Mouse (Mus musculus) inflammation-experienced regulatory T-cells, adult 16 weeks (primary cell): Measurements from ENCODE around the gene E130218I03Rik. TPM values are rescaled to one million over a fixed set of nuclear protein-coding genes. Genes with fewer than 3 reads are reported as not detected.

Source experiments
- polyA plus RNA-seq: library from polyadenylated mRNA; unstranded; fragments of 100-300 nt; shearing (Covaris generic); gene quantifications from one replicate; pipeline ENCODE4 v1.2.1, GENCODE M21; 2017

Gene E130218I03Rik
- polyA plus RNA-seq = 9.3 TPM

GRCm38 (mm10) chr4:134243516-134244250, at the start of gene E130218I03Rik:
Gene E130218I03Rik, plus strand, starts transcription at chr4:134243662.

DNA sequence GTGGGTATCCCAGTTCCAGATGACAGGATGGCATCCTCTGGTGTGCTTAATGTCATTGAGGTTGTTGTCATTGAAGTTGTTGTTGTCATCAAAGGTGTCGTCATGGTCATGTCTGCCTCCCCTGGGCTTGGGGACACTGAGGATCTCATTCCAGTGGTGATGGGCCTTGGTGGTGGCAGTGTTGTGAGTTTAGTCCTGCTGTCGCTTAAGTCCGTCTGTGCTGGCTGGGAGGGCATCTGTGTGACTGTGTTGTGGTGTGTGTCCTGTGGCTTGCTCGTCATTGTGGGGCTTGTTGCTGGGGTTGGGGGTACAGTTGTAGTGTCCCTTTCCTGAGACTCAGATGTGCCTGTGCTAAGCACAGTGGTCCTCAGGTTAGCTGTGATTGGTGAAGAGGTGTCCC, 40.6 kb upstream of the E130218I03Rik start, which contains the start of gene Gm7534:
Gene Gm7534, minus strand, starts transcription at position 101 of the 400 bp plus-strand sequence.

DNA sequence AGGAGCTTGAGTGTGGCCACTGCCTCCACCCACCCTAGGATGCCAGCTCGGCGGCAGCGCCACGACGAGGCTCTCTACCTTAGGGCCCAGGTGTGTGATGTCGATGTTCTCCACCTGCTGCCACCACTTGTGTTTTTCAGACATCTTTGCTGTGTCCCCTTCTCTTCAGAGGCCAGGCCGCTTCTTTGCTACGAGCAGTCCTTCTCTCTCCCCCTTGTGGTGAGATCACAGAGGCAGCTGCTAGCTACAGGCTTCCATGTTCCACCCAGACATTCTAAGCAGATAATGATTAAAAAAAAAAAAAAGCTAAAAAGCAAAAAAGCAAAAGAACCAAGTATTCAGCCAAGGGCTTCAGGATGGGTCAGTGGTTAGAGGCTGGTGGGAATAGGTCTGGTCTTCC, 16.3 kb upstream of the E130218I03Rik start, which contains the start of gene Catsper4:
Gene Catsper4, minus strand, starts transcription at position 190 of the 400 bp plus-strand sequence.

GRCm38 (mm10) chr4:134238279-134238651, 5.2 kb upstream of the E130218I03Rik start, which contains the start of gene Cnksr1:
Gene Cnksr1, minus strand, starts transcription at chr4:134238399.

DNA sequence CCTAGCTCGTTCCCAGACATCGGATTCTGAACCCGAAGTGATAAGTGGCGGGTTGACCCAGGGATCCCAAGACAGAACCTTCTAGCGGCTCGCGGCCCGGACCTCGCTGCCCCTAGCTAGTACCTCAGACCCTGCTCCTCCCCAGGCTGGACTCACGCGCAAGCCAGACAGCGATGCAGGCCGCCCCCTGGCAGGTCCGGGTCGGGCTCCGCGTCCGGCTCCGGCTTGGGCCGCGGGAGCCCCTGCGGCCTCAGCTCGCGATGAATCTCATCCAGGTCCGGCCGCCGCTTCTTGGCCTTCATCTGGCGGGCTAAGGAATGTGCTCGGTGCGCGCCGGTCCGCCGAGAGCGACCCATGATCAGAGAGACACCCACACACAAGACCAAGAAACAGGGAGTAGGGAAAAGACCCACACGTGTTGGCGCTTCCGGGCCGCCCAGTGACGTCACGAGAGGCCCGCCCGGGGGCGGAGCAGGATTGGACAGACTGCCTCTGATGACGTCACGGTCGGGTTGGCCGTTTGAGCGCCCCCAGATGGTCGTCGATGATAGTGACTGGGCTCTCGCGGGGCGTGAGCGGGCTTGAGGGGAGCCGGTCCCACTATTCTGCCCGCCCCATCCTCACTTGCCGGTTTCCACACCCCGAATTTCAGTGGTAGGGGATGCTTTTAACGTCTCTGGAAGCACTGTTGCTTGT, 1.8 kb downstream of the E130218I03Rik start, which contains the start of gene Zfp593:
Gene Zfp593, minus strand, starts transcription at position 445 of the 696 bp plus-strand sequence.

DNA sequence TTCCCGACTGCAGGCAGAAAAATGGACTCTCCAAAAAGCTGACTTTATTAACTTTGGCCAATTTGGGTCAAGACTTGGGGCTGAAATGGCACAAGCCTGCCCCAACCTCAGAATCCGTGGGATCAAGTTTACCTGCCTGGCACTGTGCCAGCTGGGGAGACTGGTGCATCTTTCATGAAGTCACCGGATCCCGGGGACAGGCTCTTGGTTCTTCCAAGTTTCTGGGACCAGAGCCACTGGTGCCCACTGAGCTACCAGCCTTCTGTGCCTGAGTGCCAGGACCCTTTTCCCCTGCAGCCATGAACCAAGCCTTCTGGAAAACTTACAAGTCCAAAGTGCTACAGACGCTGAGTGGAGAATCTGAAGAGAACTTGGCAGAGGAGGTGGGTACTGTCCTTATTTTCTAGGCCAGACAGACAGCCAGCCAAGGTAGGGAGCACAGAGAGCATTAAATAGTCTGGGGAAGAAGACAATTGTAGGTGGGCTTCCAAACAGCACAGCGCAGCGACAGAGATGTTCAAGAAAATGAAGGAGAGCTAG, 3.3 kb downstream of the E130218I03Rik start, which contains the start of gene Gm30191:
Gene Gm30191, plus strand, starts transcription at position 217 of the 540 bp plus-strand sequence.

GRCm38 (mm10) chr4:134253722-134254324, 10.4 kb downstream of the E130218I03Rik start, which contains the start of gene Grrp1:
Gene Grrp1, minus strand, starts transcription at chr4:134254106.

GRCm38 (mm10) chr4:134287575-134288025, 44.1 kb downstream of the E130218I03Rik start, which contains the start of gene Pdik1l:
Gene Pdik1l, minus strand, starts transcription at chr4:134287895.

Other genes with a start within 250 kb of the E130218I03Rik start
- gene Dhdds, start 242.7 kb upstream of the E130218I03Rik start, polyA plus RNA-seq = 39.1 TPM
- not detected for gene Lin28a, start 224.8 kb upstream of the E130218I03Rik start, polyA plus RNA-seq
- gene Zfp683, start 189.8 kb upstream of the E130218I03Rik start, polyA plus RNA-seq = 2.5 TPM
- gene Crybg2, start 182.8 kb upstream of the E130218I03Rik start, polyA plus RNA-seq = 18.3 TPM
- gene Cd52, start 148.6 kb upstream of the E130218I03Rik start, polyA plus RNA-seq = 2,675 TPM
- gene Ubxn11, start 141.1 kb upstream of the E130218I03Rik start, polyA plus RNA-seq = 48.4 TPM
- gene Sh3bgrl3, start 114.9 kb upstream of the E130218I03Rik start, polyA plus RNA-seq = 1,409 TPM
- 89.6 TPM for gene Cep85, start 56.5 kb upstream of the E130218I03Rik start, polyA plus RNA-seq
- gene Gm7534, start 40.7 kb upstream of the E130218I03Rik start, polyA plus RNA-seq = not detected
- gene Catsper4, start 16.3 kb upstream of the E130218I03Rik start, polyA plus RNA-seq = not detected
- gene Cnksr1, start 5.3 kb upstream of the E130218I03Rik start, polyA plus RNA-seq = not detected
- gene Zfp593, start 1.9 kb downstream of the E130218I03Rik start, polyA plus RNA-seq = 15.7 TPM
- gene Gm30191, start 3.3 kb downstream of the E130218I03Rik start, polyA plus RNA-seq = not detected
- gene Grrp1, start 10.4 kb downstream of the E130218I03Rik start, polyA plus RNA-seq = not detected
- 27.9 TPM for gene Pdik1l, start 44.2 kb downstream of the E130218I03Rik start, polyA plus RNA-seq
- gene Trim63, start 71.5 kb downstream of the E130218I03Rik start, polyA plus RNA-seq = not detected
- 1.1 TPM for gene Slc30a2, start 99.5 kb downstream of the E130218I03Rik start, polyA plus RNA-seq
- gene Extl1, start 140.2 kb downstream of the E130218I03Rik start, polyA plus RNA-seq = 2.0 TPM
- gene Pafah2, start 152.7 kb downstream of the E130218I03Rik start, polyA plus RNA-seq = 2.5 TPM
- gene Stmn1, start 224.7 kb downstream of the E130218I03Rik start, polyA plus RNA-seq = 89.1 TPM